Mouse (Mus musculus) large intestine, adult 2 months (tissue): Measurements from ENCODE around the gene Moap1. TPM values are rescaled to one million over a fixed set of nuclear protein-coding genes. Genes with fewer than 3 reads are reported as not detected.

Source experiments
- DNase-seq: peaks from one replicate; pipeline ENCODE4 v3.0.0-alpha.2; 2012; ENCODE audit warnings: low read depth, low spot score
- WGBS: fragments of 180-500 bp; shearing (Covaris S2); methylation state at CpG from one replicate; pipeline ENCODE4 v1.1.7; 2018; 5-methylcytosine and 5-hydroxymethylcytosine counted together
- polyA plus RNA-seq: library from polyadenylated mRNA; depleted of rRNA; stranded (reverse); fragments of >200 nt; gene quantifications from 2 replicates; pipeline ENCODE4 v1.2.3, GENCODE M21; 2012

Gene Moap1
- polyA plus RNA-seq, 1 experiment, result 0.45 TPM

- 51% methylated on average over 6 of the region's 6 CpGs for WGBS
- no peak for DNase-seq
These were observed 1.4 kb upstream of the Moap1 start for GRCm38 (mm10) chr12:102744839-102745238.

- under 1% methylated on average over 33 of the region's 33 CpGs for WGBS
- DNase-seq, result no peak
These were observed 349 bp downstream of the Moap1 start for GRCm38 (mm10) chr12:102743036-102743588.

DNA sequence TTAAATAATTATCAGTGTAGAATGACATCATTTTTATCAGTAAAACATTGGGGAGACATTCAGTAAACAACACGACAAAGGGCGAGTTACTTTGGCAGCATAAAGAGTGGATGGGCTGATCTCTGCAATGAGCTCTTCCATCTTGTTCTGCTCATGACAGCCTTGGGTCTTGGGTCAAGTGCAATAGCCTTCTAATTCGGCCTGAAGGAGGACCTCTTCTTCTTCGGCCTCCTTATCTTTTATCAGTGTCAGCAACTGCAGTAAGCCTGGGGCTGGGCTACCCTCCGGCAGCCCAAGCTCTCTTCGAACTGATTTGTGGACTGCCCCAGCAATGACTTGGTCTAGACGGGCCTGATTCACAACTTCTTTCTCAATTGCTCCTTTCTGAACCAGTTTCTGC is 1.4 kb downstream of the Moap1 start:
- no peak for DNase-seq
- WGBS, result 89% methylated on average over 7 of the region's 7 CpGs

DNA sequence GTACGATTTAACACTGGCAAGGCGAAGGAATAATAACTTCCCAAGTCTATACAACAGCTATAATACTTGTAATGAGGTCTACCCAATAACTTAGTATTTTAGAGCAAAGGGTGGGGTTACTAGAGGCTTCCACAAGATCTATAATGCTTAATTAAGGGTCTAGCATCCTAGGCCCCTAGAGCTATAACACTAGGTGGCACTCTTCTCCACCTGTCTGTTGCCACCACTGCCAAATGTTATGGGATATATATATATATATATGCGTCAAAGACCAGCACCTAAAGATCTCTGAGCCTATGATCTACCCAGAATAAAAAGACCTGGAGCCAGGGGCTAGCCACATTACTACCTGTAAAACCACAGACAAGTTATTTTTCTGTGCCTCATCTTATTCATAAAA is 3.2 kb downstream of the Moap1 start:
- 62% methylated on average over 3 of the region's 3 CpGs for WGBS
- DNase-seq, result no peak

DNA sequence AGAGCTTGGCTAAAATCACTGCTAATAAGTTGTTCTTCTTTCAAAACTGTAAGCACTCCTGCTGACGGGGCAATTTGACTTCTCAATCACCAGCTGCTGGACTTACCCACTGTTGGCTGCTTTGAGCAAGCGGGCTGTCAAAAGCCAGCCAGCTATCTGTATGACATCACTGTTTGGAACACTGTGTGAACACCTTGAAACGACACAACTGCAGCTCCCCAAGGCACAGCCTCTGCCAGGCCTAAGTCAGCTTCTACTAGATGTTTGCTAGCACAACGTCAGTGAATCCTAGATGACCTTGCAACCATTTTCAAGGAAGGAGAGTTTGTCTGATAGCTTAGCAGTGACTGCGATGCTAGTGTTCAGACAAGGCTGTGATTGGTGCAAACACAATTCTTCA is 4.4 kb downstream of the Moap1 start:
- DNase-seq, result no peak
- WGBS, result 71% methylated on average over 5 of the region's 5 CpGs

DNA sequence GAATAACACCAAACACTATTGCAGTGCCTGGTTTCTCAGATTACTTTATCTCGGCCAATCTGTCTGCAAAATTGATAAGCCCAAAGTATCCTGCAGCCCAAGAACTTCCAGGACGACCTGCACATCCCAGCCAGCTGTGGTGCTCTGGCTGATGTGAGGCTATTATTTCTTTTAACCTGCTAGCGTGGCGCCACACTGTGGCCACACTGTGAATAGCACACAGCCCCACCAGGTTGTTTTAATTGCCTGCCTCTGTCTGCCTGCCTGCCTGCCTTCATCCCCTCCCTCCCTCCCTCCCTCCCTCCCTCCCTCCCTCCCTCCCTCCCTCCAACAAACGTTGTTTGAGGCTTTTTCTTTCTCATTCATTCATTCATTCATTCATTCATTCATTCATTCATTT is 10.1 kb downstream of the Moap1 start:
- WGBS, result 10% methylated on average over 4 of the region's 5 CpGs
- DNase-seq, result no peak

DNA sequence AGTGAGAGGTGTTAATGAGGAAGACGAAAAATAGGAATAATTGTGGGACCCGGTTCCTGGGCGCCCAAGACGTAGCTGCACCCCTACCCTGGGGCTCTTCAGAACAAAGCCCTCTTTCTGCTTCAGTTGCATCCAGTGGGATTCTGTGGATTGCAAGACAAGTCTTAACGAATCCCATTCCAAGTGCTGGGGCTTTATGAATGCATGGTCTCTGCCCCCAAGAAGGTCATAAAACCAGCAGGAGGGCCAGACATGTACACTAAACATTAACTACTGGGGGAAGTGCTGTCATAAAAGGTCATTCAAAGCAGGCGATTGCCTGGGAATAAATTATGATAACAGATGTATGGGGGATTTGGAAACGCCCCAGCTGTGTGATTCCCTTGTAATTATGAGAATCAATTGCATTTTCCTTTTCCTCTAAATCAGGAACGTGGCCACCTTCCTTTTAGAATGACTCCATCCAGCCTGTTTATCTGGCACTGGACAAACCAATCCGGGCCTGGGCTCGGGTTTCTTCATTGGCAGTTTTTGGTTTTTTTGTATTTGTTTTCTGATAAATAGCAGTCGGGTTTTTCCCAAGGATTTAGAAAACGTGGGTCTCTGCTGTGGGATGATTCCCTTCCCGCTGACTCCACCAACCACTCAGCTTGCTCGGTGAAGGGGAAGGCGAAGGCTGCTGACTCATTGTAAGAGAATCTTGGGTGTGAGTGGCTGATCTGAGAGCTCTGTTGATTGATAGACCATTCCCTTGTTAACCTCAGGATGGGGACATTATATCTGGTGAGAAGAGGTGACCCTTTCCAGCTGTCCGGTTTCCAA is 12.5 kb downstream of the Moap1 start:
- 10% methylated on average over 16 of the region's 16 CpGs for WGBS
- no peak for DNase-seq

DNA sequence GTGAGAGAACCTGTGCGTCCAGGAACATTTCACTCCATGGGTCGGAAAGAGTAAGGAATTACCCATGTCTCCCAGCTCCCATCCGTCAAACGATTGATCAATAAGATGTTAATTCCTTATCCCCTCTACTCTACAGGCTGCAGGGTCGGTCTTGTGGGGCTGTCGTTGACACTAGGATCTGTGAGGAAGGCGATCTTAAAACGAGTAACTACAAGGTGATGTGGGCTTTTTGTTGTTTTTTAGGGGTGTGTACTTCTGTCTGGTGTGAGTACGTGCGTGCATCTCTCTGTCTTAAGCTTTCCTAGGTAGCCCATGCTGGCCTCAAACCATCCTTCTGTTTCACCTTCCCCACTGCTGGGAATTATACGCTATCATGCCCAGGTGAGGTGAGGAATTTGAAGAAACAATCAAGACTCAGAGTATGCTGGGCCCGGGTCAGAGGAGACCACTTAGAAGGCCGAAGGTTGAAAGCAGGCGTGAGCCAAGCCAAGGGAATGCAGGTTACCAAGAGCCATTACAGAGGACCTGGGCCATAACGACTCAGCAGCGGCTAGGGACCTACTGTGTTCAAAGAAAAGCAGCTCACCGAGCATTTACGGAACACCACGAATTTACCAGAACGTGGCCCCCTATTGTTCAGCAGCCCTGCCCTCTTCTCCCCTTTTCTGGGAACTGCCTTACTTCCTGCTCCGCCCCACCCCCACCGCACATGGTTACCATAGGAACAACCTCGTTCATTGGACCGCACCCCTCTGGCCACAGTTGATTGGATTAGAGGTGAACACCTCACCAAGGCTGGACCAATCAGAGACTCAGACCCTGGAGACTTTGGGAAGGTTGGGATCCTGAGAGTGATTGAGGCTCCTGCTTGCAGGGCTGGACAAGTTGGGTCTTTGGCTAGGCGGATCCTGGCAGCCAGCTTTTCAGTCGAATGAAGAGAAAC is 13.3 kb downstream of the Moap1 start:
- WGBS, result 36% methylated on average over 26 of the region's 26 CpGs

GRCm38 (mm10) chr12:102725761-102726175 is 17.7 kb downstream of the Moap1 start:
- 44% methylated on average over 7 of the region's 7 CpGs for WGBS
- DNase-seq, result no peak

More for the DNA sequence above, 13.3 kb downstream of the Moap1 start:
- no peak for DNase-seq

DNA sequence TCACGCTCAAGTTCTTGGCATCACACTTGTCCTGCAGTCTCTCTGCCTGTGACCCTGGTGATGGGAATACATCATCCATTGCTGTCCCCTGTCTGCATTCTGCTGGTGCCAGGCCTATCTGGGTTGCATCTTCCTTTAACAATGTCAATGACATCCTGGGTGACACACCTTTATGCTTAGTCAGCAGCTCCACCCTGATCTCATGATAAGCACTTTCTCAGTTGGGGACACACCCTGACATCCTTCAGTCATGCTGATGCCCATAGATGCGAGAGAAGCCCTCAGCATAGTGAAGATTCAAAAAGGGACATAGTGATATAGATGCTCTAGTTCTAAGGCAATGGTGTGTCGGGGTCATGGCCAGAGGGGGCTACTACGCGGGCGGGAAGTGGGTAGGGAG is 18.3 kb downstream of the Moap1 start:
- no peak for DNase-seq
- 86% methylated on average over 6 of the region's 6 CpGs for WGBS

DNA sequence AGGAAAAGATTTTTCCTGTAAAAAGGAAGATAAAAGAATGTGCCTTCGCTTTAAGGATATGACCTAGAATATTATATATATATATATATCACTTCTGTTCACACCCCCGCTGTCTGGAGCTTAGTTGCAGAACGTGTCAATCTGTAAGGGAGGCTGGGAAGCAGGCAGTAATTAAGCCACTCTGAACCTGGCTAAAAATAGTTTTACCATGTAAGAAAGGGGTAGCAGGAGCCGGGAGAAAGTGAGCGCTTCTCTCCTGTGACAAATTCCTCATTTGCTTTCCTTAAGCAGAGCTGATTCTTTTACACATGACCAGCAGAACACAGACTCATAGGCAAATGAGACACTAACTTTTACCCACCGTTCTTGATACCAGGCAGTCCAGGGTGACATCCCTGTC is 19.6 kb downstream of the Moap1 start:
- 77% methylated on average over 6 of the region's 6 CpGs for WGBS
- DNase-seq, result no peak

GRCm38 (mm10) chr12:102722966-102723365 is 20.5 kb downstream of the Moap1 start:
- WGBS, result 69% methylated on average over 8 of the region's 8 CpGs
- no peak for DNase-seq

DNA sequence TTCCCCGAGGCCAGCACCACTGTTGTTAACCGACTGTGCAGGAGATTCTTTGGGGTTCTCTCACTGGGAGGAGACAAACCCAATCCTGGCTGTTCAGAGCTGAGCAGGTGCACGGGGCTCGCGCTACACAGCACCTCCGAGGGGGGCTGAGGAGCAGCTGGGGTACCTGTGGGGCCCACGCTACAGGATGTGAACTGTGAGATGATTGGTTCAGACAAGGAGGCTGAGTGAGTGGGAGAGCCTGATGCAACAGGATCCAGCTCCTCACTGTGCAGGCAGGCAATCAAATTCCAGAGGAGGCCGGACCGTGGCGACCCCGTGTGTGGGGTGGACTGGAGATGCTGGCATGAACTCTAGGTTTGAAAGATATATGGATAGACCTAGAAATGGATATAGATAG is 21.0 kb downstream of the Moap1 start:
- 74% methylated on average over 11 of the region's 11 CpGs for WGBS

GRCm38 (mm10) chr12:102719552-102720315 is 23.7 kb downstream of the Moap1 start:
- DNase-seq, result no peak
- 19% methylated on average over 13 of the region's 13 CpGs for WGBS

More for the DNA sequence above, 21.0 kb downstream of the Moap1 start:
- DNase-seq, result no peak

DNA sequence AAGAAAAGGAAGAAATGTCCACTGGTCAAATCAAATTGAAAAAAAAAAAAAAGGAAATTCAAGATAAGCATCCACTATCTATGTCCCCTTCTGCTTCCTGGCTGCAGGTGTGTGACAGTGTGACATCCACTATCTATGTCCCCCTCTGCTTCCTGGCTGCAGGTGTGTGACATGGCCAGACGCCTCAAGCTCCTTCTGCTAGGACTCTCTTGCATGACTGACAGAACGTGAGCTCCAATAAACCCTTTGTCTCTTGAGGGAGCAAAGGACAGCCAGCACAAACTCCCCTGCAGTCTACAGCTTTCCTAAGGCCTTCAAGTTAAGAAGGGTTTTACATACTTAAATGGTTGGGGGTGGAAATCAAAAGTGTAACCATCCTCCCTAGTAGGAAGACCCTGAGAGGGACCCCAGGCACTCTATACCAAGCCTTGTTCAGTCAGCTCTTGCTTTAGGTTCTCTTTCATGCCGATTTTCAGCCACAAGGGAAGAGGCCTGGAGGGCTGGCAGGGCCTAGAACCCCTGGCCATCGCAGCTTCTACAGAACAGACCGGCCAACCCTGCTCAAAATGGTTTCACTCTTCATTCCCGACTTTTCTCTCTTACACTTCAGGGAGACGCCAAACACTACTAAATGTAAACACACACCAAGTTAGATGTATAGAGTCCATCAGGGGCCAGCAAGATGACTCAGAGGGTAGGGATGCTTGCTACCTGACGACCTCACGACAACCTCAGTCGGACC is 28.6 kb downstream of the Moap1 start:
- DNase-seq, result no peak
- 85% methylated on average over 10 of the region's 10 CpGs for WGBS

DNA sequence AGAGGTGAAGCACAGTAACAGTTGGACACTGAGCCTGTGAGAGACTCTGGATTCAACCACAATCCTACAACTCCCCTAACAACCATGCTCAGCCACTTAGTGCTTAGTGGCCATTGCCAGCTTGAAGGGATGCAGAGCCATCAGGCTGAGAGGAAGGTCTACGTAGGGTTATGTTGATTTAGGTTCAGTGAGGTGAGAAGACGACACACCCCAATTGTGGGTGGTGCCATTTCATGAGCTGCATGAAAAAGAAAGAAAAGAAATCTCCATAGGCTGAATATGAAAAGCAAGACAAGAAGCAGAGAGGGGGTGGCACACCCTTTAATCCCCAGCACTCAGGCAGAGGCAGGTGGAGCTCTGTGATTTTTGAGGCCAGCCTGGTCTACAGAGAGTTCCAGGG is 29.3 kb downstream of the Moap1 start:
- WGBS, result 48% methylated on average over 2 of the region's 2 CpGs
- DNase-seq, result no peak

DNA sequence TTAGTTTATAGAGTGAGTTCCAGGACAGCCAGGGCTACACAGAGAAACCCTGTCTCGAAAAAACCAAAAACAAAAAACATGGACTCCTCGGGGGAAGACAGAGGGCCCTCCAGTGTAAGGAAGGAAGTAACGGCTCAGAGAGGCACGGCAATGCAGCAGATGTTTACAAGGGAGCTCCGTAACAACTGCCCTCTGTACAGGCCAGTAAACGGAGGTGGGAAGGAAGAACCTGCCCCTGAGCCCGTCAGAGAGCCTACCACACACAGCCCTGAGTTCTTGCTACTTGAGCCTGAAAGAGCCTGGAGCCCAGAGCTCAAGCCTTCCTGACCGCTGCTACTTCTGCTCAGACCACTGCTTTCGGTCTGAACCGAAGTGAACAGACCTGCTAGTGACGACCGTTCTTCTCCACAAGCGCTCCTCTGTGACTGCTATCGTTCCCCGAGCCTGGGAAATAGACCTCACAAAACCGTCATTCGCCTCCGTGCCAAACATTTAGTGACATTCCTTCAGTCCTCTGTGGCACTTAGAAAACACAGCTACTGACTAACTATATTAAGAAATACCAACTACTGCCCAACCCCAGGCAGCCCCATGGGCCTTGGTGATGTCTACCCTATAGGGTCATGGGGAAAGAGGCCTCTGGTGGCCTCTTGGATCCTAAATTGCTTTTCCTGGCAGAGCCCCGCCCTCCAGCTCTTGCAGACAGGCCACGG is 30.2 kb downstream of the Moap1 start:
- no peak for DNase-seq
- 41% methylated on average over 20 of the region's 20 CpGs for WGBS

DNA sequence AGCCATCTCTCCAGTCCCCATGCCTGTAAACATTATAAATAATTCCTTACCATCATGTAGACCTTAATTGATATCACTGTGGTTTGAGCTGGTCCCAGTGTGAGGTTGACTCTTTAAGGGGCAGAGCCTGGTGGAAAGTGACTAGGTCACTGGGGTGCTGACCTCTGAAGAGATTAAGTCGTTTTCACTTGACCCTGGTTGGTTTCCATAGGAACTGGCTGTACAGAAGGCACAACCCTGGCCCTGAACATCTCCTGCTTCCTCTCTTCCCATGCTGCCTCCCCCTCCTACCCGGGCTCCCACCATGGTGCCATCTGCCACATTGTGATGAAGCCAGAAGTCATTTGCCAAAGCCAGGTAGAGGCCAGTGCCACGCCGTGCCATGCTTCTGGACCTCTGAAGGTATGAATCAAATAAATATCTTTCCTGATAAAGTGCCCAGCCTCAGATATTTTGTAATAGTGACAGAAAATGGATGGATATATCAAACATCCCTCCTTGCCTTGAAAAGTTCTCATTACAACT is 32.5 kb downstream of the Moap1 start:
- WGBS, result 73% methylated on average over 4 of the region's 4 CpGs
- no peak for DNase-seq
